Mouse (Mus musculus) 3T3-L1 (cell line): ENCODE measurements at regions not wholly inside any gene's neighbourhood (a gene's known extent, or its start where the extent isn't known, plus 50 kb on each side); places are given as distances from the start of the nearest gene placed in this dataset.

Experiments
- DNase-seq: peaks from one replicate; pipeline ENCODE4 v3.0.0-alpha.2; 2015; ENCODE audit warnings: low read depth, low spot score

GRCm38 (mm10) chr14:24876508-24876907, 389.6 kb downstream of the Rps24 start:
- no peak for DNase-seq

DNA sequence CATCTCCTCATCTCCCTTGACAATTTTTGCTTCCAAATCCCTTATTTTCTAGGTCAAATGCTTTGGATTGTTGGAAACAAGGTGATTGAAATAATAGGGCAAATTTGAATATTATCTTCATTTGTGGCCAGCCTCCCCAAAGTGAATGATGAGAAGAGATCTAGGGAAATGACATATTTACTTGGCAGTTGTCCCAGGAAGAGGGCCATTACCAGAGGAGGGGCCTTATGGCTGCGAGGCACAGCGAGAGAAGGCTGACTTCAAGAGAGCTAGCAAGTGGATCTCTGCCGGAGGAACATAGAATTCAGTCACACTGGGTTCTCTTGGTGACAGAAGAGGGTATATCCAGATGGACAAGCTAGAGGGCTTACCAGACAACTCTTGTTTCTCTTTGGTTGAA, 390.9 kb downstream of the Rps24 start:
- no peak for DNase-seq

DNA sequence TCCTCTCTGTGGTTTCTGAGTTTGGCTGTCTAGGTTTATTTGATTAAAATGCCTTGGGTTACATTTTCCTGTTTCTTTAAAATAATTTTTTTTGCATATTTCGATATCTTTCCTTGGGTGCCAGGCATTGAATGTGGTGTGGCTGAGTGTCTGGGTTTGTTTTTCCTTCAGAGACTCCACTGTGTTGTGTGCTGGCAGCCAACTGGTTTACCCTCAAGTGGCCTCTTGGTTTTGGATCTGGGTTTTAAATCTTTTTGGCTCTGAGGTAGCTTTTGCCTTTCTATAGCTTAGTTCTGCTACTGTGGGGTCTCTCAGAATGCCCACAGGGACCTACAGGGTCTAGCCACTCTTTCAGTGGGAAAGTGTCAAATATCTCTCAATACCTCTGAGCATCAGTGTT, 399.2 kb downstream of the Rps24 start:
- no peak for DNase-seq

DNA sequence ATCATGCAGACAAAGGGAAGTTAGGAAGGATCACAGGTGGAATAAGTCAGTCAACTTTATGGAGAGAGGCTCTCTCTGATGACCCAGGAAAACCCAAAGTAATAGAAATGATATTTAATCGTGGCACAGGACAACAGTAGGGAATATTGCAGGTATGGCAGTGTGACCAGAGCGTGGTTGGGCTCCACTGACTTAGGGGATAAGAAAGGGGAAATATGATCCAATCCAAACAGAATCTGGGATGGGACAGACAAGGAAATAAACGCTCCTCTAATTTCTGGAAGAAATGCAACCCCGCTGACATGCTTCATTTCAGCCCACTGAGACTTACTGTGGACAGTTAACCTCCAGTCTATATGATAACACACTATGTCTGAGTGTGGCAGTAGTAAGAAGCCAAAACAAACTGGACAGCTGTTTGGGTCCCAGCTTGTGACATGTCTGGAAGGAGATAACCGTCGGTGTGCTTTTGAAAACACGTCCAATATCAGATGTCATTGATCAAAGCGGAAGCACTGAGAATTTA, 400.0 kb downstream of the Rps24 start:
- DNase-seq = no peak

DNA sequence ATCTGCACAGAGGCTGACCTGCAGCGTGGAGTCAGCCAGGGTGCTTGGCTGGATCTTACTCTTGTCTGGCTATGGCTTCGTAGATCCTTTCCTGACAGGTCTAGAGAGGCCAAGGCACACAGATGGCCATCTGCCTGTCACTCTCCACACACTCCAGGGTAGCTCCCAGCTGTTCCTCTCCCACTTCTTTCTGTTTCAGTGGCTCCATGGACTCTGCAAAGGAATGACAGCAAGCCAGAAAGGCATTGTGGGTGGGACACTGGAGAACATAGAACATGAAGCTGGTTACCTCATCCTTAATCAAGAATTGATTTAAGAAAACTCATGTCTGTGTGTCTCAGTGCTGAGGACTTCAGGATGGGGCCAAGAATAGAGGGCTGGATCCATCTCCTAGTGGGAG, 403.9 kb downstream of the Rps24 start:
- DNase-seq = no peak

- DNase-seq = no peak
Measured at GRCm38 (mm10) chr14:24895196-24895595, 408.3 kb downstream of the Rps24 start.

DNA sequence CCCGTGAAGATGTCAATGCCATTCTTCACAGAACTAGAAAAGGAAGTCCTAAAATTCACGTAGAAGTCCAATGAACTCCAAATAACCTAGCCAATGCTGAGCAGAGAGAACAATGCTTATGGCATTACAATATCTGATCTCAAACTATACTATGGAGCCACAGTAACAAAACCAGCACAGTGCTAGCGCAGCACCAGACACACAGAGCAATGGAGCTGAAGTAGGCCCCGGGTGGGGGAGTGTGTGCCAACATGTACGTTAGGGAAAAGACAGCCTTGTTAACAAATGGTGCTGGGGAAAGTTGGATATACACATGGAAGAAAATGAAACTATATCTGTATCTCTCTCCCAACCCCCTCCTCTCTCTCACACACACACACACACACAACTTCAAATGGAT, 409.8 kb downstream of the Rps24 start:
- no peak for DNase-seq

- DNase-seq = peak; percentile 76
Measured at GRCm38 (mm10) chr14:24900501-24901179, 413.7 kb downstream of the Rps24 start.

DNA sequence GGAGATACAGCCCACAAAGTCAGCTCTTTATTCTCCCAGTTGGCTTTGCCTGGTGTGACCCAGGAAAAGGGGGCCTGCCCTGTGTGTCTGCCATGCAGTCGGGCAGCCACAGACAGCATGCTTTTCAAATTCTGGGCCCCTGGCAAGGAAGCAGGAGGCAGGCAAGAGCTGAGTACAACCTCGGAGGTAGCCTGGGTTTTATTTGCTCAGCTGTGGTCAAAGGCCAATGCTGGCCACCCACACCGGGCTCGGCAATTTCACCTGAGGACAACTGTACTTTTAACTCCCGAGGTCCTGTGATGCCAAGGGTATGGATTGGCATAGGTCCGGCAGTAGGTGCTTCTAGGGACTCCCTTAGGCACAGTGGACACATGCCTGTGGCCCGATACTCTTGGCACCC, 414.8 kb downstream of the Rps24 start:
- no peak for DNase-seq

DNA sequence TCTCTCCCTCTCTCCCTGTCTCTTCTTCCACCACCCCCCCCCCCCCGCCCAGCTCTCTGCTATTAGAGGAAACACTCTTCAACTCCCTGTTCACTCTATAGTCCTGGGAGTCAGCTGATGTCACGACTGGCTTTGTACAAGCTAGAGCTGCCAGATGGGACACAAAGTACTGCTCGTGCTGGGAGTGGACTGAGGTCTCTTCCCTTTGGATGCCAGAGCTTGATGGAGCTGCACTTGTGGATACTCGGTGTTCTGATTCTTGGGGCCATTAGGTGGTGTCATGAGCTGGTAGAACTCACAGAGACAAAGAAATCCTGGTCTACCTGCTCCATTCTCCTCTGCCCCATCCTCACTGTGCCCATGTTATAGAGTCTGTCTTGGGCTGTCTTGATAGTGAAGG, 415.9 kb downstream of the Rps24 start:
- DNase-seq = peak; percentile 47

- DNase-seq = no peak
Measured at GRCm38 (mm10) chr14:24904712-24905111, 417.8 kb downstream of the Rps24 start.

- DNase-seq = peak; percentile 5
Measured at GRCm38 (mm10) chr14:24906916-24907315, 420.0 kb downstream of the Rps24 start.

GRCm38 (mm10) chr14:24908377-24908776, 421.5 kb downstream of the Rps24 start:
- DNase-seq = no peak

GRCm38 (mm10) chr14:24911621-24912020, 424.7 kb downstream of the Rps24 start:
- no peak for DNase-seq

- no peak for DNase-seq
Measured at GRCm38 (mm10) chr14:24919056-24919455, 432.1 kb downstream of the Rps24 start.

DNA sequence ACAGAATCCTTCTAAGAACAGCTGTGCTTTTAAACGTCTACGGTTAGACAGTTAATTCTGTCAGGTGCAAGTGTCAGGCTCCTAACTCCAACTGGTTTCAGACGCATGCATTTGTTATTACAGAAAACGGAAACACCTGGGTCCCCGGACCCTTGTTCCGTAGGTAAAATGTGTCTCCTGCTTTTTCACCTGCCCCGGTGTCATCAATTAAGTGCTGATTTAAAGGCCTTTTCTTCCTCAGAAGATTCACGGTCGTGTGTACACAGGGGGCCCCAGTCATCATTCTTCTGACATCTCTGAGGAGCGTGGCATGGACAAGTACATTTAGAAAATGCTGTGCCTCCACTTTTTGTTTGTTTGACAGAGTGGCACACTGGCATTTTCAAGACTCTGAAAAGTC, 435.1 kb downstream of the Rps24 start:
- no peak for DNase-seq

DNA sequence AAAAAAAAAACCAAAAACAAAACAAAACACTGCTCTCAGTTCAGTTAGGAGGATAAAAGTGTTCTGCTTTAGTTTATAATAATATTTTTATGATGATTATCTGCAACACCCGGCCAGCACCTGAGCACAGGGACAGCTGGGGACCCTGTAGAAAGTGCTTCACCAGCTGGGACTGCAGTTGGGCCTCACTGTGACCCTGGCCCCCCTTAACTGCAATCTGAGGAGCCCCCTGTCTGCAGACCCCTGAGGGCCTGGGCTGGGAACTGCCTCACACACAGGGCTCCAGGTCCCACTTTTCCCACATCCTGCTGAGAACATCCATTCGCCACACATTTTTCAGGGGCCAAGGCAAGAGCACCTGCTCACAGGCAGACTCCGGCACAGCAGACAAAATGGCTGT, 437.6 kb downstream of the Rps24 start:
- no peak for DNase-seq

GRCm38 (mm10) chr14:24926086-24927048, 439.4 kb downstream of the Rps24 start:
- no peak for DNase-seq

DNA sequence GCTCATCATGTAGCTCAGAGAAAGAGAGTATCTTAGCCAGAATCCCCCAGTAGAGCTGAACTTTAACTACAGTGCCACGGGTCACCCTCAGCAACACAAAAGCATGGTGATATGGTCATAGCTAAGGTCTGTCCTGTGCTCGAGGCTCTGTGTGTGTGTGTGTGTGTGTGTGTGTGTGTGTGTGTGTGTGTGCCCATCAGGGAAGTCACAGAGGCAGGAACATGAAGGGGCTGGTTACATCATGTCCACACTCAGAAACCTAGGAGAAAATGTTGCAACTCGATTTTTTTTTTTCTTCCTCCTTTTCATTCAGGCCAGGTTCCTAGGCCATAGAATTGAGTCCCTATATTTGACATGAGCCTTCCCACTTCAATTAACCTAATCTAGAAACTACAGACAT, 441.8 kb downstream of the Rps24 start:
- DNase-seq = no peak

DNA sequence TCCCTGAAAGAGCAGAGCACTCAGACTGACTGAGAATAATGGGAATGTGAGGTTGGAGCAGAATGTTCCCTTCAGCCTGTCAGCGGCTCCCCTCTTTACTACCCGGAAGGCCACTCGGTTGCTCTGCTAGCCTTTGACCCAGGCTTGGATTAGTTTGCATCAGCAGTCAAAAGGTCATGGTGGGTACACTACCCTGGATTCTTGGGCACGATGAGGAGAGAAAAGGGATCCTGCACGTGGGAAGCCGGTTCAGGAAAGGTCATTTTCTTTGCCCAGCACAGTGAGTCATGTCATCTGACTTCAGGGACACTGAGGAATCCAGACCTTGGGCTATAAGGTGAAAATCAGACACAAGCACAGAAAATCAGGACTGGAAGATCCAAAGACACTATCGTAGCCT, 443.3 kb downstream of the Rps24 start:
- peak; percentile 5 for DNase-seq

GRCm38 (mm10) chr14:24937876-24938275, 451.0 kb downstream of the Rps24 start:
- DNase-seq = no peak

GRCm38 (mm10) chr14:24939068-24939467, 452.1 kb downstream of the Rps24 start:
- no peak for DNase-seq
